Mouse (Mus musculus) cerebellum, adult 8-10 months (tissue): ENCODE measurements at regions not wholly inside any gene's neighbourhood (a gene's known extent, or its start where the extent isn't known, plus 50 kb on each side); places are given as distances from the start of the nearest gene placed in this dataset.
"Not testable (repeated sequence)": the region's sequence is repeated elsewhere in the genome, so short reads cannot be mapped to it uniquely, and the experiment has no call there.

Experiments
- DNase-seq: peaks from one replicate; pipeline ENCODE4 v3.0.0; 2022

DNA sequence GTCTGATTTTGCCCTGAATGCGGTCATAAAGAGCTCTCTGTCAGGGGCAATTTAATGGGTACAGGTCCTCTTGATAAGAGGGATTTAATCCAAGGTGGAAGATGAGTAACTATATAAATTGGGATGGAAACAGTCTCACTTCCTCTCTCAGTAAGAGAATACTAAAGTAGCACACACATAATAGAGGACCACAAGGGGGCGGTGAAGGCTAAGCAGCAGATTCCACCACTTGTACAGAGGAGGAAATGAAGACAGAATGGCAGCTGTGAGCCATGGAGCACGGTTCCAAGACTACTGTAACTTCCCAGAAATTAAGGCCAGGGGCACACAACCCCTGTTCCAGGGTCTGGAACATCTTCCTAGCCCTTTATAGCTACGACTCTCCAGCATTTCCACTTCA is 262.6 kb upstream of the Ywhaq start:
- not testable (repeated sequence) for DNase-seq

DNA sequence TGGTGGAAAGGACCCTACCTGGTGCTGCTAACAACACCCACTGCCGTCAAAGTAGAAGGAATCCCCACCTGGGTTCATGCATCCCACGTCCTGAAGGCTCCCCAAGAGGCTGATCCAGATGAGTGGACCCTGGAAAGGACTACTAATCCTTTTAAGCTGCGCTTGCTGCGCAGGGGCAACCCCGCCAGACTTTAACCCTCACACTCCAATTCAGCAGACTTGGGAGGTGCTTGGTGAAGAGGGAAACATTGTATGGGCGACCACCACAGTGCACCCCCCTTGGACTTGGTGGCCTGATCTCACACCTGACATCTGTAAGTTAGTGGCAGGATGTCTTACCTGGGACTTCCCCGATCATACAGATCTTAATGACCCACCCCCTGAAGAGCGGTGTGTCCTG is 231.9 kb upstream of the Ywhaq start:
- not testable (repeated sequence) for DNase-seq

DNA sequence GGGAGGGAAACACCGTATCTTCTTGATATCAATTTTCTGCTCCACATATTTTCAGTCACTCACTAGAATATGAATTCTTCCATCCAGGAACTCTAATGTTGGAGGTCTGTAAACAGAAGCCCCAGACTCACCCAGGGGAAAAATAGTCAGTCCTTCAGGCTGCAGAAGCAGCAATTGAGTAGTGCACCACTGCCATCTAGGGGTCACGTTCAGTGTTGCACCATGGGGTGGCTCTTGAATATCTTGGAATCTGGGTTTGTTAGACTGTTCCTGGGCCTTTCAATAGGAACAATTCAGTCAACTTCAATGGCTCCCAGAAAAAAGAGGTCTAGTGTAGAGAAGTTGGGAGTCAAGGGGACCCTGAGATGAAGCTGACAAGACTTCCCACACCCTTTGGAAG is 196.3 kb upstream of the Ywhaq start:
- DNase-seq, result peak; percentile 56

DNA sequence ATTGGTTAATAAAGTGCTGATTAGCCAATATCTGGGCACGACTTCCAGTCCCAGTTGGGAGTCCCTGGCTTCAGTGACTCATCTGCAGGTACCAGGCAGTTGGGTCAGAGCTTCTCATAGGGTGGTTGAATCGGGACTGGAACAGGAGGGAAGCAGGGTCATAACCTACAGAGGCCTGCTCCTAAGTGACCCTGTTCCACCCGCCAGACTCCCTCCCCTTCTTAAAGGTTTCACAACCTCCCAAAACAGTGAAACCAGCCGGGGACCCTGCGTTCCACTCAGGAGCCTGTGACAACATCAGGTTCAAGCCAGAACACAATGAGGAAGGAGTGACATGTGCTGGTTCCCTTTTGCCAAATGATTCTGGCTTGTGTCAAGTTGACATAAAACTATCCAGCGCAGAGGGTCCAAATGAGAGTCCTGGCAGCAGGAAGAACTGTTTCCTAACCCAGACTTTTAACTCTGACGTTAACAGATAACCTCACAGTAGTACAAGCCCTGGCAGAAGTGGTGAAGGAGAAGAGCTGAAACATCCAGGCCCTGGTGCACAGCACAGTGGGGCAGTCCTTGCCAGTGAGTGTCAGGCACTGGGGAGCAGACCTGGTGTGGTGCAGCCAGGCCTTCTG is 151.1 kb upstream of the Ywhaq start:
- DNase-seq, result no peak

DNA sequence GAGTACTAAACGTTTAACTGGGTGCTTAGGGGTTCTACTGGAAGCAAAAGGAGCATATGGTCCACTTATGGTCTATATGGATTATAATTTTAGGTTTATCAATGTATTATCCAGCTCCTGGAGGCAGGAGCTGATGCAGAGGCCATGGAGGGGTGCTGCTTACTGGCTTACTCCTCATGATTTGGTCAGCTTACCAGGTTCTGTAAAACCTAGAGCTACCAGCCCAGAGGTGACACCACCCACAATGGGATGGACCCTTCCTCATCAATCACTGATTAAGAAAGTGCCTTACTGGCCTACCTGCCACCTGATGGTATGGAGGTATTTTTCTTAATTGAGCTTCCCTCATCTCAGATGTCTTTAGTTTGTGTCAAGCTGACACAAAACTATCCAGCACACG is 126.5 kb upstream of the Ywhaq start:
- not testable (repeated sequence) for DNase-seq

DNA sequence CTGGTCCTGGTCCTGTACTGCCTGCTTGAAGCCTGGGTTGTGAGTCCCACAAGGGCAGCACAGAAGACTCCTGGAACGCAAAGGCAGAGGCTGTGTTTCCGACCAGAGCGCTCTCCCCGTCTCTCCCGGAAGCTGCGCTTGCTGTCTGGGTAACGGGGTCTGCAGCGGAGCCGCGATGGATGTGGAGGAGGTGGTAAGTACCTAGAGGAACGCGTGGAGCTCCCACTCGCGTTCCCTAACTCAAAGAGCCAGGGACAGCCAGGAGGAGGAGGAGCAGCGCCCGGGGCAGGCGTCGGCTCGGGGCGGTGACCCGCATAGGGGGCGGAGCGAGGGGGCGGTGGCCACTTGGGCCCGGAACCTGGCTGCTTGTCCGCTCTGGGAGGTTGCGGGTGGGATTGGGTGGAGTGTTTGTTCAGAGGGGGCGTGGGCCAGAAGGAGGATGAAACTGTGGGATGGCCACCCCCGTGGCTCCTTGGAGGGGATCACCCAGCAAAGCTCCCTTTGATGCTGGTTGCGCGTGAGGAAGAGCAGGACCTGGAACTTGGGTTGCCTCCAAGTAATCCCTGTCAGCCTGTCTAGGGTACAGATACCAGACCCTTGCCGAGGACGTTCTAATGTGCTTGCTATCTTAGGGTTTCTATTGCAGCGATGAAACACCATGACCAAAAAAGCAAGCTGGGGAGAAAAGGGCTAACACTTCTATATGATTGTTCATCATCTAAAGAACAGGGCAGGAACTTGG is 125.9 kb upstream of the Ywhaq start:
- DNase-seq, result peak; percentile 71

DNA sequence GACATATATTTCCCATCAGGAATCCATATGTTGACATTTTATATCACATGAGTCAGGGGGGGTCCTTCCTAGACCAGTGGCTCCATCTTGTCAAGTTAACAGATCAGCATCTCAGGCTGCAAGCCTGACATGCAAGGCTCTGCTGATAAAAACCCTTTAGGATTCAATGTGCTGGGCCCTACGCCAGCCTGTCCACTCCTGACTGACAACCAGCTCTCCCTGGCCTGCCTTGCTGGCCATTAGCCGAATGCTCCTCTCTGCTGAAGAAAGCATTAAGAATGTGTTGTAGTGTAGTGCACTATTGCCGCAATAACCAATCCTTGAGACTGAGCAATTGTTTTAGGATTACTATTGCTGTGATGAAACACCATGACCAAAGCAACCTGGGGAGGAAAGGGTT is 114.3 kb upstream of the Ywhaq start:
- DNase-seq, result no peak

DNA sequence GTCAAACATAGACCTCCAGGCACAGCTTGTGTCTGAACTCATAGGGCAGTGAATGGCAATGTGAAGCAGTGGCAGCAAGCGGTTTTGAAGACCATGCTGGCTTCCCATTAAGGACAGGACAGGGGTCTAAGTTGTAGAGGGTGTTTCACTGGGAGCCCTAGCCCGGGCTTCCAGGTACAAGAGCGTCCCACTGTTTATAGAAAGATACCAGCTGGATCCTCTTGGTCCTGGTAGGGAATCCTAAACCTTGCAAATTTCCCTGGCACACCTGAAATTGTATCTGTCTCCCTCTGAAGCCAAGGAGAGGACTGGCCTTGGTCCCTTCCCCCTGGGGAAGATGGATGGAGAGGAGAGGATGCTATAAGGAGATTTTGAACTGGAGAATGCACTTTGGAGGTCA is 111.9 kb upstream of the Ywhaq start:
- DNase-seq, result not testable (repeated sequence)

DNA sequence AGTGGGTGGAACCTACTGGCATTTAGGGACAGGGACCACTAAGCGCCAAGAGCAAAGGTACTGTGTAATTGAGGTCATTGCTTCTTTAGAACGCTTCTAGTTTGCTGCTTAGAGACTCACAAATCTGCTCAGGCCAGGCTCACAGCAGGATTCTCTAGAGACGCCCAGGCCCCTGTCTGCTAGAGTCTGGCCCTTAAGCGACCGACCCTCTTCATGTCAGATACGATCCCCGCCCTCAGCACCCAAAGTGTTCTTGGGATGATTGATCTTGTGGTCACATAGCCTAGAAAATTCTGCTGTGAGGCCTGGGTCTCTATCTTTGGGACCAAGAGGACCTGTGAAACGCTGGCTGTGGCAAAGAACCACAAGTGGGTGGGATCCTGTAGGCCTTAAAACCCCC is 109.9 kb upstream of the Ywhaq start:
- DNase-seq, result not testable (repeated sequence)

DNA sequence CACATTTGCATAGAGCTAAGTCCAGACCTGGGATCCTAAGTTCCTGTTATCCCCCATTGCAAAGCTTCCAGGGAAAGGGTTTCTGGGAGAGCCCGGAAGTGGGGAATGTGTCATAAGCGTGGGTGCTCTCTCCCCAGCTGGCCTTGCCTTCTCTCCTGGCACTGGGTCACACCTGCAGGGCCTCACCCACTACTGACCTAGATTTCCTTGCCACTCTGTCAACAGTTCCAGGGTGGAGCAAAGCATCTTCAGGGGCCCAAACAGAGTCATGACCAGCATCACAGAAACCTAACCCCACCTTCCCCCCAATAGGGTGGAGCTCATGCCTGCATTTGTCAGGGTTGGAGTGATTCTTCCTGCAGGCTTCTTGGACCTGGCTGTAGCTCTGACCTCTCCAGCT is 109.5 kb upstream of the Ywhaq start:
- DNase-seq, result not testable (repeated sequence)

DNA sequence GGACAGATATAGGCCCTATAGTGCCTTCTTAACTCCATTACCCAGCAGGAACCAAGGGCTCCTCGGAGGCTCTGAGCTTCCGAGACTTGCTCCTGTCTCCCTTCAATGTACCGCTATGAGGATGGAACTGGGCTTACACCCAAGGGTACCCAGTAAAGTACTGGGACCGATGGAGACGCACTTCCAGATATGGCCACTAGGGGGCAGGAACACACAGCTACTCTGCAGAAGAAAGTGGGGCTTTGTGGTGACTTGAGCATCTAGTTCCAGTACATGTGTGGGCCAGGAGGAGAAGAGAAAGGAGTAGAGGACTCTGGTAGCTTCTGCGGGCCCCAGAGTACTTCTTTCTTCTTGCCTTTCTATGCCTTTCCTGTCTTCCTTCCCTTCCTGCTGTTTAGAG is 108.1 kb upstream of the Ywhaq start:
- DNase-seq, result peak; percentile 32

DNA sequence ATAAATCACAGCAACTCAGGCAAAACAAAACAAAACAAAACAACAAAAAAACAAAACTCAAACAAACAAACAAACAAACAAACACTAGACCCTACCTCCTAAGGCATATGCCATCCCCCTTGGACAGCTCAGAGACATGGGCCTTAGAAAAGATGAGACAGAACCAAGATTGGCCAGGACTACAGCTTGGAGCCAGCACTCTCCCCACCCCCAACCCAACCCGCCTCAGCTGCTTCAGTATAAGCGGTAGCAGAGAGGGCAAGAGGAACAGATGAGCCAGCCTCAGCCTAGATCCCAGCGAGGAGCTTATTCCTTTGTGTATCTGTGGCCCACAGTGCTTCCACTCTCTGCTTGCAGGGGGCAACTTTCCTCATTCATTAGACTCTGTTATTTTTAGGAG is 105.2 kb upstream of the Ywhaq start:
- DNase-seq, result no peak

DNA sequence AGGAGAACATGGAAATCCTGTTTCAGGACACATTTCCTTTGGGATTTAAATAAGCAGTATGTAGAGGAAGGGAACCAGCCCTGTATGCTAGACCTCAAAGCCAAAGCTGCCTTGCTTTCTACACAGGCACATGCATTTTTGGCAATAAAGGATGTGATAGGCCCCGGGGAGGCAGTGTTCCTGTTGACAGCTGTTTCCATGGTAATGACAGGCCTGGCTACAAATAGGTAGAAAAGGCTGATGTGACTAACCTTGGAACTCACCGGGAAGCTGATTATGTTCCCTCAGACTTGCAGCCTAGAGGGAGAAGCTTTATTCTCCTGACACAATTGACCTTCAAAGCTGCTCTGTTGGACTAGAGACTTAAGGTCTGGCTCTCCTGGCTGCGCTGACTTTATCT is 101.6 kb upstream of the Ywhaq start:
- DNase-seq, result no peak

DNA sequence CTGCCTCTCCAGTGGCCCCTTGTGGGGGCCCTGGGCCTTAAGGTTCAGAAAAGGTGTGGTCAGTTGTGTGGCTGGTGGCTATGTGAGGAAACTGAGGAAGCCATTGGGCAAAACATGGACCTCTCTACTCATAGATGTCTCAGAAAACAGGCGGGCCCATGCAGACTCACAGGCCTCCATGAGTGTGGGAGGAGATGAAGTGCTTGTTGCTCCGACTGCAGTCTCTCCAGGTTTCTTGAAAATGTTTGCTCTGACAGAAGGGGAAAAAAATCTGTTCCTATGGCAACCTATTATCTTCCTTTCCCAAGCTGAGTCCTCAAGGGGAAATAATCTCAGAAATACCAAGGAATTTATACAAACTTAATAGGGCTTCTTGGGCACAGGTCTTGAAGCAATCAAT is 95.3 kb upstream of the Ywhaq start:
- no peak for DNase-seq

DNA sequence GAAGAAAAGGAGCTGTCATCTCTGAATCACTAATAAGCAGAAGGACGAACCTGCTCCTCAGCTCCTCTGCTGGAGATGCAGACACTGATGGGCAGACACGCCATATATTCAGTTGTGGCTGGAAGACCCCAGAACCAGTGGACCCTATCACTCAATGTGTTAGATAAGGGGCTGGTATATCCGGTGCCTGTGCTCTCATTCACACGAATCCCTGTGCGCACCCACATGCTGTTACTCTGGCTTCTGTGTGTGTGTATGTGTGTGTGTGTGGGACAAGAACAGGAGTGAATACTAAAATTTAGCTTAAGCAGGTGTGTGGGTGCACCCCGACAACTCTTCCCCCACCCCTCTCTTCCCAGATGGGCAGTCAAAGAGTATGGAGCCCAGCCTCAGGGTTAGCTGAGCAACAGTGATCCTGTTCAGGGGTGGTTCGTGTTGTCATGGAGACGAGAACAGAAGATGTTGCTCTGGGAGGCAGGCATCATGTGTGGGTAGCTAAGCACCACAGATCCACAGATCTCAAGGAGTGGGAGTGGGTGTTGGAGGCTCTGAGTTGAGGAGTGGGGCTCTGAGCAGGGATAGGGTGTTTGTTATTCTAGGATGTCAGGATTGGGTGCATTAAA is 93.7 kb upstream of the Ywhaq start:
- no peak for DNase-seq

DNA sequence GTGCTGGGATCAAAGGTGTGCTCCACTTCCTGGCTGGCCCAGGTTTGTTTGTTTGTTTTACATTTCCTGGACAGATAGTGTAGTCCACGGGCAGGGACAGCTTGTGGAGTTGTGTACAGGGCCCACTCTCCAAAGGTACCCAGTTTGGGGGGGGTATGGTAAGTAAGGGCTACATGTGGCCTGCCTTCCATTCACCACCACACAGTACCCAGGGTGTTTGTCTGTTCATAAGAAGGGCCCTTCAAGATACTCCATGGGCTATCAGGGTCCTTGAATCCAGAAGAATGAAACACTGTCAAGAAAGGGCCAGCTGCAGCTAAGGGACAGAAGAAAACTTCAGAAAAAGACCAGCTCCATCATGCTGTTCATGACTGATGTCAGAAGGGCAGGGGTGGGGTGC is 89.6 kb upstream of the Ywhaq start:
- no peak for DNase-seq

DNA sequence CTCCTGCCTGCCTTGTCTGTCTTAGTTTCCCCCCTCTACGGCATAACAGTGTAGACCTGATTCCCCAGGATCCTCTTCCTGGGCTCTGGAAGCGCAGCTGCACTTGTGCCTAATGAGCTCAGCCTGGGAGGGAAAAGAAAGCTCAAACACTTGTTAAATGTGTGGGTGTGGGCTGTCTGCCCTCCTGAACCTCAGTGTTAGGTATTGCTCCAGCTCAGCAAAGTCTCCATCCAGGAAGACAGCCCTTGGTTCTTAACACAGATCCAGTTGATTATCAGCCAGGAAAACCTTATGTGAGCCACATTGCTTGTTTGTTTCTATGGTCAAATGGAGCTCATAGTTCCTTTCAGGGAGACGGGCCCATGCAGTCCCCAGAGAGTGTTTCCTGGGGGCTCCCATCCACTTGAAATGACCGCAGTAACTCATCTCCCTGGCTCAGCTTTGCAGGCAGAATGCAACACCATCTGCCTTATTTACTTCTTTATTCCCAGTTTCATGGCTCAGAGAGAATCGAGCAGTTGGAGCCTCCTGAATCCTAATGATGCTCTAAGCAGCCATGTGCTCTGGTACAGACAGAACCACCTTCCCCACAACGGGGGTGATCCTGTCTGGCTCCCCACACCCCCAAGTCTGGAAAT is 88.4 kb upstream of the Ywhaq start:
- DNase-seq, result peak; percentile 35

DNA sequence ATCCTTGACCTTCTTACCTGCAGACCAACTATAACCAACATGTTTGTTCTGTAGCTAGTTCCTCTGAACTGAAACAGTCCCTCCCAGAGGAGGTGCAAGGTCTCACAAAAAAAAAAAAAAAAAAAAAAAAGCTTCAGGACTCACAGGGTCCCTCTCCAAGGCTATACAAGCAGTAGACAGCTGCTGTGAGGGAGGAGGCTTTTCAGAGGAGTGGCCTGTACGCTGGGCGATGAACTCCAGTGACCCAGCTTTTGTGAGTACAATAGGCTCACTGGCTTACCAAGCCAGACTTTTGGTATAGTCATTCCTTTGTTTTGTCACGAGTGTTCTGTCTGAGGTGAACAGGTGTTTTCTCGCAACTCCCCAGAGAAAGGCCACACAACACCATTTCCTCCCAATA is 85.8 kb upstream of the Ywhaq start:
- no peak for DNase-seq

DNA sequence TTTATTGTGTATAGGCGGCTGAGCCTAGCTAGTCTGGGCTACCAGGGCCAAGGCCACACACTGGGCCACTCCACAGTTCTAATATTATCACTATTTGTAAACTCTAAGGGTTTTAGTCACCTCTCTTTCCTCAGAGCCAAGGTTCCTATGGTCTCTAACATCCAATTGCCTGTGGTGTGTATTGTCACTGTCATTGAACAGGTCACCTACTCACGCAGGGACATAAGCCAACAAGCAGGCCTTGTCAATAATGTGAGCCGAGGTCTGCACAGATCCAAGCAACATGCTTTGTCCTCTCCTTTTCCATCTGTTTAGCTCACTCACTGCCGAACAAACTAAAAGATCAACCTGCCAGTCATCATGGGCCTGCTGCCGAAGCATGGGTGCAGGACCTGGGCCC is 79.5 kb upstream of the Ywhaq start:
- no peak for DNase-seq

DNA sequence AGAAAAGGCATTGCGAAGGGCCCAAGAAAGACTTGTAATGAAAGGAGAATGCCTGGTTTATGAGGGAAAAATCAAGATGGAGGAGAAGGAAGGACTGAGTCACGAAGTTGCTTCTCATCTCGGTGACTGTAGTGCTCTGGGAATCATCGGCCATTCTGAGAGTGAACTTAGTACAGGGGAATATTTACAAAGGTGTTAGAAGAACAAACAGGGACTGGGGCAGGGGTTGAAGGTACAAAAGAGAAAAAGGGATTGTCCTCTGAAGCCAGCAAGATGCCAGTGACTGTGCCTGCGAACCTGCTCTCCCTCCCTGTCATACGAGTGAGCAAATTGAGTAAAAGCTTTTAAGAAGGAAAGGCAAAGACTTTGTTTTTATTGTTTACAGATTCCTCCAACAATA is 78.1 kb upstream of the Ywhaq start:
- no peak for DNase-seq

DNA sequence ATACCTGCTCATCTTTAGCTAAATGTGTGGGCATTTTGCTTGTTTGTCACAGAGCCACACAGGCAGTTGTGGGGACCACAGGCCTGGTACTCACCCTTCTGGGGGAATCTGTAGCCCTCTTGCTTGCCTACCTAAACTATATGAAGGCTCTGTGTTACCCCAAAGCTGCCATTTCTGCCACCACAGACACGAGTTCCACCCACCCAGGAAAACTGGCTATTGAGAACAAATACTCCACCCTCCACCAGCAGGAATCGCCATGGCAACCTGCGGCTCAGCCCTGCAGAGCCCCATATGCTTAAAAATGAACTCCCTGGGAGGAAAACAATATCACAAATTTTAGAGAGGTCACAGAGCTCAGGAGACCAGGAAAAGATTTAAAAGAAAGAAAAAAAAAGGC is 76.0 kb upstream of the Ywhaq start:
- no peak for DNase-seq

DNA sequence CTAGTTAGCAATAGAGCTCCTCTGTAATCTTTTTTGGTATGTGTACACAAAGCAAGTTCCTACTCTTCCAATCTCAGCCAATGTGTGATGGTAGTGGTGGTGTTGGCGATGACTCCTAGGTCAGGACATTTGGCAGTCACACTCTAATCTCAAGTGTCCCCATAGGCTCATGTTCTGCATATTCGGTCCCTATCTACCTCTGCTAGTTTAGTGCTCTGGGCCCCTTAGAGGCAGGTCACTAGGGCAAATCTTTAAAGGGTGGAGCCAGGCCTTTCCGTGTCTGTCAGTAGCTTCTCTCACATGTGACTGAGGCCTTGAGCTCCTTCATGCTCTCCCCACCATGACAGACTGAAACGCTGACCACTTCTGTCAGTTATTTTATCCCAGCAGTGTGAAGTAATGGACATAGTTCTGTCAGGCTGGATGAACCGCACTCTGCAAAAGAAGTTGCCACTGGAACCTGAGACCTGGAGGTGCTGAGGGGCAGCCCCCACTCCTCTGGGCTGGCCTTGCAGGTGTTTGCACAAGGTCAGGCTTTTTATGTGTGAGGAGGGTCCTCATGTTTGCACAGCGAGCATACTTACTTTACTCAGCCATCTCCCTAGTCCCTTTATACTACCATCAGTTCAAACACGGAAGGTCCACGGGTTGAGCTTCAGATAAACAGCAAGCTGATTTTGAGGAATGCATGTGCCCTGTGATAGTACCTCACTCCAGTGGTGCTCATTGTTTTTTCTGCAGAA is 75.3 kb upstream of the Ywhaq start:
- no peak for DNase-seq

DNA sequence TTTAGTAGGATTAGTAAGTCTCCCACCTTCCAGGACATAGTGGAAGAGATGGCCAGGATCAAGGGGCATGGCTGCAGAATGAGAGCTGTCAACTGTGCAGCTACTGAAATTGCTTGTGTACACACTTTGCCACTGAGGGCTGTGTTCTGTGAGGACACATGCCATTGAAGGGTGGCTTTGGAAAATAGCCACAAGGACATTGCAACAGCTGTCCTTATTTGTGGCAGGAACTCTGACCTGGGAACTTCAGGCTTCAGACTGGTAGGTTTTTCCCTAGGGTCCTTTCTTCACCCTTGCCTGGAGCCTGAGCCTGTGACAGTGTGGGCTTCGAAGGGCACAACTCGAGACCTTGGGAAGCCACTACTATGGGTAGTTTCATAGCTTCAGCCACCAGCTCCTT is 64.2 kb upstream of the Ywhaq start:
- DNase-seq, result no peak
